Mouse (Mus musculus) stomach, embryonic 14.5 days (tissue): Measurements from ENCODE around the gene Slc35f1. TPM values are rescaled to one million over a fixed set of nuclear protein-coding genes. Genes with fewer than 3 reads are reported as not detected.

ENCODE experiments used
- ATAC-seq: fragments of 200-750 bp; cut with Nextera tagmentation; 2 replicates; pipeline ENCODE4 v1.8.0; 2017; ENCODE audit warnings: low read depth, moderate TSS enrichment; ENCODE audit not compliant: insufficient number of reproducible peaks, insufficient read depth, low FRiP score
- H3K27ac ChIP-seq: fragments of 300-500 bp; sonication (generic); 2 replicates; pipeline ENCODE4 v1.5.1; 2014; ENCODE audit warnings: mild to moderate bottlenecking, low read length, moderate library complexity, mixed read lengths
- H3K27me3 ChIP-seq: fragments of 300-500 bp; sonication (generic); 2 replicates; pipeline ENCODE4 v1.6.1; 2014; ENCODE audit warnings: low read length, control low read depth, mixed read lengths; ENCODE audit not compliant: control insufficient read depth, insufficient read depth
- H3K36me3 ChIP-seq: fragments of 300-500 bp; sonication (generic); 2 replicates; pipeline ENCODE4 v1.6.1; 2014; ENCODE audit warnings: mild to moderate bottlenecking, control low read depth, low read length, moderate library complexity, mixed read lengths; ENCODE audit not compliant: control insufficient read depth, insufficient read depth
- H3K4me1 ChIP-seq: fragments of 300-500 bp; sonication (generic); 2 replicates; pipeline ENCODE4 v1.6.1; 2014; ENCODE audit warnings: low read length, control low read depth, mixed read lengths; ENCODE audit not compliant: control insufficient read depth, insufficient read depth
- H3K4me2 ChIP-seq: fragments of 300-500 bp; sonication (generic); replicated peaks from 2 replicates; pipeline ENCODE4 v1.6.1; 2014; ENCODE audit warnings: low read depth, low read length, control low read depth
- H3K4me3 ChIP-seq: fragments of 300-500 bp; sonication (generic); 2 replicates; pipeline ENCODE4 v1.5.1; 2014; ENCODE audit warnings: low read depth, low read length, control low read depth
- H3K9ac ChIP-seq: fragments of 300-500 bp; sonication (generic); replicated peaks from 2 replicates; pipeline ENCODE4 v1.6.1; 2014; ENCODE audit warnings: low read depth, mild to moderate bottlenecking, control low read depth, low read length, moderate library complexity, mixed read lengths
- H3K9me3 ChIP-seq: fragments of 300-500 bp; sonication (generic); 2 replicates; pipeline ENCODE4 v1.6.1; 2016; ENCODE audit warnings: low read depth, low read length, control low read depth; ENCODE audit not compliant: control insufficient read depth
- WGBS: fragments of 180-500 bp; shearing (Covaris S2); extraction: QIAGEN DNeasy Blood & Tissue Kit; methylation state at CpG from one replicate; pipeline ENCODE4 v1.1.7; 2014; 5-methylcytosine and 5-hydroxymethylcytosine counted together
- polyA plus RNA-seq: library from polyadenylated mRNA; unstranded; fragments of >200 nt; fragmentation: Nextera tagmentation; extraction: Ambion mirVana; gene quantifications from 2 replicates; pipeline ENCODE4 v1.2.1, GENCODE M21; 2014

Slc35f1 gene
- polyA plus RNA-seq, 1 experiment from 2014 or later = 3.4 TPM

- 83% methylated on average over 1 of the region's 1 CpGs for WGBS
- Histone ChIP-seq H3K27ac (no peak overlapping the region), H3K4me2 (no peak overlapping the region), H3K4me1 (no peaks in the 10 kb centered on the region), H3K9ac (no peak overlapping the region), H3K36me3 (no peaks in the 10 kb centered on the region), H3K4me3 (no peak overlapping the region), H3K9me3 (no peaks in the 10 kb centered on the region), H3K27me3 (no peaks in the 10 kb centered on the region)
- no peak for ATAC-seq
Observed at GRCm38 (mm10) chr10:52819661-52820060, 129.3 kb downstream of the Slc35f1 start.

GRCm38 (mm10) chr10:52822909-52823308 is 132.6 kb downstream of the Slc35f1 start:
- Histone ChIP-seq H3K4me1 (no peaks in the 10 kb centered on the region), H3K36me3 (no peaks in the 10 kb centered on the region), H3K9ac (no peak overlapping the region), H3K27ac (no peak overlapping the region), H3K27me3 (no peaks in the 10 kb centered on the region), H3K9me3 (no peaks in the 10 kb centered on the region), H3K4me2 (no peak overlapping the region), H3K4me3 (no peak overlapping the region)
- 79% methylated on average over 2 of the region's 2 CpGs for WGBS
- no peak for ATAC-seq

GRCm38 (mm10) chr10:52825746-52826145 is 135.4 kb downstream of the Slc35f1 start:
- no peaks in the 10 kb centered on the region for H3K9me3 ChIP-seq
- H3K4me1 ChIP-seq = no peaks in the 10 kb centered on the region
- no peak overlapping the region for H3K27ac ChIP-seq
- no peaks in the 10 kb centered on the region for H3K27me3 ChIP-seq
- no peak for ATAC-seq
- no peaks in the 10 kb centered on the region for H3K36me3 ChIP-seq
- 82% methylated on average over 4 of the region's 4 CpGs for WGBS
- no peak overlapping the region for H3K4me2 ChIP-seq
- no peak overlapping the region for H3K9ac ChIP-seq
- no peak overlapping the region for H3K4me3 ChIP-seq

GRCm38 (mm10) chr10:52840819-52841218 is 150.5 kb downstream of the Slc35f1 start:
- Histone ChIP-seq H3K27me3 (no peaks in the 10 kb centered on the region), H3K4me1 (no peaks in the 10 kb centered on the region), H3K4me3 (no peak overlapping the region), H3K27ac (no peak overlapping the region), H3K9me3 (no peaks in the 10 kb centered on the region), H3K9ac (no peak overlapping the region), H3K36me3 (no peaks in the 10 kb centered on the region), H3K4me2 (no peak overlapping the region)
- ATAC-seq = no peak
- 75% methylated on average over 2 of the region's 2 CpGs for WGBS

- ATAC-seq = no peak
- H3K9me3 ChIP-seq = no peaks in the 10 kb centered on the region
- H3K27ac ChIP-seq = no peak overlapping the region
- no peaks in the 10 kb centered on the region for H3K36me3 ChIP-seq
- no peak overlapping the region for H3K4me2 ChIP-seq
- no peak overlapping the region for H3K9ac ChIP-seq
- no peaks in the 10 kb centered on the region for H3K4me1 ChIP-seq
- no peaks in the 10 kb centered on the region for H3K27me3 ChIP-seq
- no peak overlapping the region for H3K4me3 ChIP-seq
Observed at GRCm38 (mm10) chr10:52851994-52852393, 161.7 kb downstream of the Slc35f1 start.

GRCm38 (mm10) chr10:52860851-52861250 is 170.5 kb downstream of the Slc35f1 start:
- Histone ChIP-seq H3K36me3 (no peaks in the 10 kb centered on the region), H3K4me1 (no peaks in the 10 kb centered on the region), H3K9ac (no peak overlapping the region), H3K4me3 (no peak overlapping the region), H3K9me3 (no peaks in the 10 kb centered on the region), H3K27me3 (no peaks in the 10 kb centered on the region), H3K4me2 (no peak overlapping the region), H3K27ac (no peak overlapping the region)
- ATAC-seq = no peak
- 74% methylated on average over 2 of the region's 2 CpGs for WGBS

GRCm38 (mm10) chr10:52864936-52865335 is 174.6 kb downstream of the Slc35f1 start:
- no peak overlapping the region for H3K4me3 ChIP-seq
- no peaks in the 10 kb centered on the region for H3K4me1 ChIP-seq
- no peaks in the 10 kb centered on the region for H3K27me3 ChIP-seq
- no peak for ATAC-seq
- H3K4me2 ChIP-seq = no peak overlapping the region
- no peaks in the 10 kb centered on the region for H3K36me3 ChIP-seq
- H3K9me3 ChIP-seq = no peaks in the 10 kb centered on the region
- H3K9ac ChIP-seq = no peak overlapping the region
- no peak overlapping the region for H3K27ac ChIP-seq
- 80% methylated on average over 5 of the region's 5 CpGs for WGBS

GRCm38 (mm10) chr10:52871110-52871509 is 180.8 kb downstream of the Slc35f1 start:
- Histone ChIP-seq H3K27ac (no peak overlapping the region), H3K9ac (no peak overlapping the region), H3K4me3 (no peak overlapping the region), H3K36me3 (no peaks in the 10 kb centered on the region), H3K4me2 (no peak overlapping the region), H3K4me1 (no peaks in the 10 kb centered on the region), H3K27me3 (no peaks in the 10 kb centered on the region), H3K9me3 (no peaks in the 10 kb centered on the region)
- no peak for ATAC-seq

- Histone ChIP-seq H3K9me3 (no peaks in the 10 kb centered on the region), H3K9ac (no peak overlapping the region), H3K4me1 (no peaks in the 10 kb centered on the region), H3K27me3 (no peaks in the 10 kb centered on the region), H3K36me3 (no peaks in the 10 kb centered on the region), H3K4me2 (no peak overlapping the region), H3K4me3 (no peak overlapping the region), H3K27ac (no peak overlapping the region)
- ATAC-seq = no peak
- 74% methylated on average over 9 of the region's 9 CpGs for WGBS
Observed at GRCm38 (mm10) chr10:52874133-52874532, 183.8 kb downstream of the Slc35f1 start.
